Mouse (Mus musculus): Measurements from ENCODE around the gene Smyd3. TPM values are rescaled to one million over a fixed set of nuclear protein-coding genes. Genes with fewer than 3 reads are reported as not detected.

The Smyd3 gene
- total RNA-seq, 4 experiments from 2014 or later = 31.8 to 34.0 (median 33.4) TPM

DNA sequence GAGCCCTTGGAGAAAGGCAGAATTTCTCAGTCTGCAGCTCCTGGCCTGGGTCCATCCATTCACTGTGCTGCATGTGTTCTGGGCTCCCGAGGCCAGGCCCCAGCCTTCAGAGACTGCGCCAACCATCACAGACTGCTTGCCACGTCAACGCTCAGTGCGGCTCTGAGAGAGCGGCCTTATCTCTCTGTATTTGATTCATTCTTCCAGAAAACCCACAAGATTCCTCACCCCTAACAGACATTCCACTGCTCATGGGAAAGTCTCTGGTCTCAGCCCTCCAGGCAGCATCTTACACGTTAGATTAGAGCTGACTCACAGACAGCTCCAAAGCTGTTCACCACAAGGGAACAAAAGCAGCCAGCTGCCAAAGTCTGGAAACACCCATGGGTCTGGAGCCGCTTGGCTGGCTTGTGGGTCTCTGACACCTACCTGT, 475.9 kb downstream of the Smyd3 start:
- peak in 1 of 2 experiments; percentile 29 for DNase-seq (ENCODE audit: low spot score in 2 of 2)

DNA sequence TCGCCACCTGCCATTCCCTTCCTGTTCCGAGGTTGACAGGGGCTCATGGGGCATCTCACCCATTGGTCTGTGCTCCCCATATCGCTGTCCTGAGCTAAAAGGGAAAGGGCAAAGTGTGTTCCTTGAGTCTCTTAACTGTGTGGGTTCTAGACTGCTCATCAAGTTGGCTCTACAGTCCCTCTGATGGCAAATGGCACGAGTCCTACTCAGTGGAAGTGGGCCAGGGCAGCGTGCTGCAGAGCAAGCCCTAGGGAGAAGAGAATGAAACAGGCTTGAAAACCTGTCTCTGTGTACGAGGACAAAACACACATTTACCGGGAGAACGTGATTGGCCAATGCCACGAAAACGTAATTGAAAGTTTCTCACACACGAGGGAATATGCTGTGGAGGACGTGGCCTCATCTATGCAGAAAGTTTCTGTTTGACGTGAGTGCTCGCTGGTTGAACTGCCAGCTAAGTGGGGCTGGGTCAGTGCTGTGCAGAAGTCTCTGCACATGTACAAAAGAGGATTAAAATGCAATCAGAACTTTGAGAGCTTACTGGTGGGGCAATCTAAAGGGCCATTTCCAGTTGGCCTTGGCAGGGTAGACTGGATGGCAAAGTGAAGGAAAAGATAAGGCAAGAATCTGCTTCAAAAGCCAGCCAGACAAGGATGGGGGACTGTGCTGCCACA, 476.5 kb downstream of the Smyd3 start:
- no peak for DNase-seq (ENCODE audit: low spot score in 2 of 2)

DNA sequence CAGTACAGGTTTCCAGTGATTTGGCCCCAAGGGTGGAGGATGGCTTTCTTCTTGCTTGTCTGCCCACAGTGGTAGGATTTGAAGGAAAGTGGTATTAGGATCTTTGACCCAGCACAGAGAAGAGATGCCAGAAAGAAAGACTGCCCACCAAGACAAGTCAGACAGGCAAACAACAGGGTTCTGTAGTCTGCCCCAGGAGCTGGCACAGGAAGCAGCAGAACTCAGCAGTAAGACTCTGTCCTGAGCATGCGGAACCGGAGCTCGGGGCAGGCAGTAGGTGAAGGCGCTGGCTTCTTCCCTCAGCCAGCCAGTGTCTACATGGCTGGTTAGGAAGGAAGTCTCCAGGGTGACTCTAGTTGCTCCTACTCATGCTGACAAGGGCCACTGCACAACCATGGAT, 479.0 kb downstream of the Smyd3 start:
- no peak for DNase-seq (ENCODE audit: low spot score in 2 of 2)

DNA sequence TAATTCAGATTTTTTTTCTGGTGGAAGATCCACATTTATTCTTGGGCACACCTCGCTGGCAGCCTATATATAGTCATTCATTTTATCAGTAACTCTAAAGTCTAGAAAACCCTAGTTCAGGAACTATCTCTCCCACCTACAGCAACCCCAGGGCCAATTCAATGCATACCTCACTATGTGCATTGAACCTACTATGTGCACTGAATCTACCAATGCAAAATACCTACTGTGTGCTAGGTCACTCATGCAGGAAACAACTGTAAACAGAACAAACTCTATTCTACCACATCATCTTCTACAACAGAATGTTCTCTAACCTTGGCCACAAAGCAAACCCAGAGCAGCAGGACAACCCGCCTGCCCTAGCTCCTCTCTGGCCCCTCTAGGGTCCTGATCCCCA, 484.9 kb downstream of the Smyd3 start:
- no peak for DNase-seq (ENCODE audit: low spot score in 2 of 2)

DNA sequence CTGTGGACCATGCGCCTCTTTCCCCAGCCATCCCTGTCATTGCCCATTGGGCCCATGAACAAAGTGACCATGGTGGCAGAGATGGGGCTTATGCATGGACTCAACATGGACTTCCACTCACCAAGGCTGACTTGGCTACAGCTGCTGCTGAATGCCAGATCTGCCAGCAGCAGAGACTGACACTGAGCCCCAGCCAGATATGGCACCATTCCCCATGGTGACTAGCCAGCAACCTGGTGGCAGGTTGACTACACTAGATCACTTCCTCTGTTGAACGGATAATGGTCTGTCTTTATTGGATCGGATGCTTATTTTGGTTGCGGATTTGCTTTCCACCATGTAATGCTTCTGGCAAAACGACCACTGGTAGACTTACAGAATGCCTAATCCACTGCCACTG, 486.3 kb downstream of the Smyd3 start:
- no peak for DNase-seq (ENCODE audit: low spot score in 2 of 2)

DNA sequence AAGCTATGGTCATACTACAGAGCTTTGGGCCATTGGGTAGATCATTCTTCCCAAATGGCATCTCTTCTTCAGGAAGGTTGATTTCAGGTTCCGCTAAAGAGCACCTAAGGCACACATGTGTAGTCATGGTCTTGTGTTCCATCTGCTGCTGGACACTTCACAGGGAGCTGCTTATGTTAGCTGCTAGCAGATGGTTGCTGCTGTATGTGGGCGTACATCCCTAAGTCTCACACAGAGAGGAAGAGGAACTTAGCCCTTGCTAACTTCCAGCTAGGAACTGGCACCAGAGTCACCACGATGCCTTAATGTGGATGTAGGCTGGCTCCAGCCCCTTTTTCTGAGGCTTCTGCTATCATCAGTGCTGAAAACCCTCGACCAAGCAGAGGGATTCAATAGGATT, 491.2 kb downstream of the Smyd3 start:
- peak in 1 of 2 experiments; percentile 69 for DNase-seq (ENCODE audit: low spot score in 2 of 2)

DNA sequence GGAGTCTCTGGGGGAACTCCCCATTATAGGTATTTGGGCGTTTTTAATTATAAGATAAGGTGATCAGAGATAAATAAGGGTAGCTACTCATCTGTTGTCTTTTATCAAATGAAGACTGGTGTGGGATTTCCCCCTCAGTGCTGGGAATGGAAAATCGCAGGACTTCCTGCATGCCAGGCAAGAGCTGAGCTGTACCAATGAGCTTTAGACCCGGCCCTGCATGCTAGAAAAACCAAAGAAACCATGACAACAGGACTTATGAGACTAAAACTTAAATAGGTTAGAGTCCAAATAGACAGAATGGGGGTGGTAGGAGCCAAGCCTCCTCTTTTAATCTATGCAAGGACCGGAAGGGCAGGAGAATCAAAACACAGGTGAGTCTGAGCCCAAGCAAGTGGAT, 492.7 kb downstream of the Smyd3 start:
- DNase-seq (ENCODE audit: low spot score in 2 of 2) = no peak

DNA sequence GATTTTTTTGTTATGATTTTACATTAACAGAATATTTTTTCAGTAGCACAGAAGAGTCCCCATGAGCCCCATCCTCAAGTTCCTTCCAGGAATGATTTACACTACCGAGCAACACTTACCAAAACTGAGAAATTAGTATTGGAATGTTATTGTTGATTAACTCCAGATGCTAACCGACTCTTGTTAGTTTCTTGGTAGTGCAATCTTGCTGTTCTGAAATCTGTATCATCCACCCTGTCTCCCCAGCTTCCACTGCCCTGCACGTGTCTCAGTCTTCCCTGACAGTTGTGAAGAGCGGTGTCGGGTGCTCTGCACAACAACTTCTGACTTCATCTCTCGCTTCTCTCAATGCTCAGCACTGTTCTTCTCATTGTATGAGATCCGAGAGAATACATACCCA, 494.4 kb downstream of the Smyd3 start:
- no peak for DNase-seq (ENCODE audit: low spot score in 2 of 2)

DNA sequence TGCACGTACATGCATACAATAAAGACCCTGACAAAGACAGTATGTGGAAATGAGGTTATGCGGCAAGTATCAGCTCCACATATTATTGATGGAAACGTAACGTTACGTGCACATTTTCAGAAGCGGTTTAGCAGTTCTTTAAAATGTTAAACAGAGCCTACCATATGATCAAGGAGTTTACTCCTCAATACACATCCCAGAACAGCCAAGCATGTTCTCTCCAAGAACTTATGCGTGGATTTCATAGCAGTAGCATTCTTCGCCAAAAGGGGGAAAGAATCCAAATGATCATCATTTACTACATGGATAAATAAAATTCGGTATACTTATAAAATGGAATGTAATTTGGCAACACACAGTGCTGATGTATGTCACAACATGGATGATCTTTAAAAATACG, 500.4 kb downstream of the Smyd3 start:
- DNase-seq (ENCODE audit: low spot score in 2 of 2) = no peak

DNA sequence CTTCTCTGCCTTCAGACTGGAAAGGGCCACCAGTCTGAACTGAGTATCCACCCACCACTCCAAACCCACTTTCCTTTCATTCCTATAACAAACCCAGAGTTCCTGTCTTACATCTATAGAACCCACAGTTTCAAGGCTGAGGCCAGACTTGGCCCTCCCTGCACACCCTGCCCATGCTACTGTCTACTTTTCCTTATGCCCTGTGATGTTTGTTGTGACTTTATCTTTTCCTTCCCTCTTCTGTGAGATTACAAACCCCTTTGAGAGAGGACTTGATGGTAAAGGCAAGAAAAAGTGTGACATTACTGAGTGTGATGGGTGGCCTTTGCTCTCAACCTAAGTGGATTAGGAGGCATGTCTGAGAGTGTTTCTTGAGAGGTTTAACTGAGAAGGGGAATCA, 504.8 kb downstream of the Smyd3 start:
- DNase-seq (ENCODE audit: low spot score in 2 of 2) = no peak

DNA sequence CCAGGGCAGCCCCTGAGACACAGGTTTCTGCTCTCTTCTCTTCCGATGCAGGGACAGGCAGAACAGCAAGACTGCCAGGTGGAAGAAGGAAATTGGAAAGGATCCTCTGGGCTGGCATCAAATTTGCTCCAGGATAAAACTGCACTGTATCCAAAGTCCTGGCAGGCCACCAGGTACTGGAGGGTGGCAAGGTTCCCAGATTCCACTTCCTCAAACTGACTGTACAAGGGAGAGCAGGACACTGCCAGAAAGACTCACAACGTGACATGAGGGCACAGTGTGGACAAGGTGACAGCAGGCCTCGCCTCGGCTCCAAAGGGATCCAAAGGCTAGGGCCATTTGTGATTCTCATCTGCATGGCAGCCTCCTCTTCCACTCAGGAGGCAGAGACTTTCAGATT, 505.6 kb downstream of the Smyd3 start:
- peak; percentile 18 to 42 for DNase-seq (ENCODE audit: low spot score in 2 of 2)

DNA sequence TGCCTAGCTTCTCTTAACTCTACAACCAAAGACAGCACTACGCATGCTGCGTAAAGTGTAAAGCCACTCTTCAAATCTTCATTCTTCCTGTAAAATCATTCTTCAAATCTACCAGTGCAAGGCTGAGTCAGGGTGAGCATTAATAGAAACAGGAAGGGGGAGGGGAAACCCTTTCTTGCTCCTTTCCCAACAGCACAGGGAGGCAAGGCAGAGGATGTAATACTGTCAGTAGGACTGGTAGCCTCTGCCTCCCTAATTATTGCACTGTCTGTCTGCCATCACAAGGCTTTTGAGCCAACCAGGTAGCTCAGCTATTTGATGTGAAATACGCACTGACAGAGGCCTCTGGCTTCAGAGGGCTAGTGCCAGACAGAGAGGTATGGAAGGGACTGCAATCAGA, 507.1 kb downstream of the Smyd3 start:
- no peak for DNase-seq (ENCODE audit: low spot score in 2 of 2)

DNA sequence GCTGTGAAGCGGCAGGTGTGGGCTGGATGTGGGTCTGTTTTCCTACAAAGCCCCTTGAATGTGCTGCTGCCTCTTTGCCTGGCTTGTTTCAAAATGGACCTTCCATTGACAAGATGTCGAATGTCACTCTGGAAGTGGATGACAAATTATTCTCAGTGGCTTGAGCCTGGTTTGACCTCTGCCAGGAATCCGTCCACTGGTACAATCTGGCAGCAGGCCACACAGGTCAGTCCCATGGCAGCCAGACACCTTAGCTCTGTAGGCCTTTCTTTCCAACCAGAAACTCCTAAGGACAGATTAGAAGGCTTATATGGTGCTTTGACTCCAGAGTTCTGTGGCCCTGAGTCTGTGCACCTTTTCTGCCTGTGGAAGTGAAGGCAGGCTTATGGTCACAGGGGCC, 507.9 kb downstream of the Smyd3 start:
- no peak for DNase-seq (ENCODE audit: low spot score in 2 of 2)

DNA sequence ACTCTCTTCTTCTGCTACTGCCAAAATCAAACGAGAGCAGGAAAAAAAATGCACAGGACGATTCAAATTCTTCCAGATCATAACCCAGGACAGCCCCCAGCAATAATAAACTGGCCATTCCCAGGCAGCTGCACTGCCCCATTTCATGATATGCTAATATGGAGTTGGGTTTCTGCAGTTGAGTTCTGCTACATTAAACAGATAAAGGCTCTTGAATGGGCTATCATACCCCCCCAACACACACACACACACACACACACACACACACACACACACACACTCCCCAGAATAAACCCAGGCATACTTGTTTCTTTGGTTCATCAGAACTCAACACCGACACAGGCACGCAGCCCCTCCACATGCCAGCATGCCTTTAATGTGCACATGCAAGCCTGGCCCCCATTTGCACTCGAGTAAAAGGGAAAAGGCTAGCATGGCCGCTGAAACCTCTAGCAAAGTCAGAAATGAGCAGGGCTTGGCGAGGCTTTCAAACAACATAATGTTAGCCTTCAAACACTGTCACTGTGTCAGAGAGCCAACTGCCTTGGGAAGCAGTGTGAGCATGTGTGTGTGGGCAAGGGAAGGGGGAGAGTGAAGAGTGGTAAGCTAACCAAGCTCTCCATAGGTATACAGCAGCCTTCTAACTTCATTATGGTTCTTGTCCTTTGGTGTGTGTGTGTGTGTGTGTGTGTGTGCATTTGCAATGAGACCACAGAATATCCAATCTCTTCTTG, 513.5 kb downstream of the Smyd3 start:
- DNase-seq (ENCODE audit: low spot score in 2 of 2) = no peak

DNA sequence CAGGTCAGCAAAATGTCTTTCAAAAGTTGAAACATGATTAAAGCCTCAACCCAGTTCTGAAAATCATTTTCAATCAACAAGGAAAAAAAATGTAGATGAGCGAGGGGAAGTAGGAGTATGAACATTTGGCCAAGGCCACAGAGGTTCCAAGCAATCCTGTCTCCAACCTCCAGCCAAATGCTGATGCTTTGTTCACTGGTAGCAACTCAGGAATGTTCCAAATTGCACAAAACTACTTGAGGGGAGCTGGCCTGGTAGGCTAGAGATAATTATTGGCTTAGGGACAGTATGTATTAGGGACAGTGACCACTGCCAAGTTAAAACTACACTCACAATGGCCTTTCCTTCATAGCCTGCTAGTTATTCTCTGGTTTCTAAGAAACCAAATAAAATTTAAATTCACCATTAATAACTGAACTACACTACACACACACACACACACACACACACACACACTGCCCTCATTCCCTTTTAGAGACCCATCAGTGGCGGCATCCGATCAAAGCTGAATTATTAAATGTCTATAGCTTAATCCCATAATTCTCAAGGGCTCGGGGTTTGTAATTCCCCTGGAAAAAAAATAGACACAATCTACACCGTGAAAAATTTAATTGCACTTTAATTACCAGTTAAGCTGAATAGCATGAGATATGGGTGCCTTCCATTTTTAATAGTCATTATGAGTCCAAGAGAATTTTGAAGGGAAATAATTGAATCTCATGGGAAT, 514.3 kb downstream of the Smyd3 start:
- DNase-seq (ENCODE audit: low spot score in 2 of 2) = no peak

DNA sequence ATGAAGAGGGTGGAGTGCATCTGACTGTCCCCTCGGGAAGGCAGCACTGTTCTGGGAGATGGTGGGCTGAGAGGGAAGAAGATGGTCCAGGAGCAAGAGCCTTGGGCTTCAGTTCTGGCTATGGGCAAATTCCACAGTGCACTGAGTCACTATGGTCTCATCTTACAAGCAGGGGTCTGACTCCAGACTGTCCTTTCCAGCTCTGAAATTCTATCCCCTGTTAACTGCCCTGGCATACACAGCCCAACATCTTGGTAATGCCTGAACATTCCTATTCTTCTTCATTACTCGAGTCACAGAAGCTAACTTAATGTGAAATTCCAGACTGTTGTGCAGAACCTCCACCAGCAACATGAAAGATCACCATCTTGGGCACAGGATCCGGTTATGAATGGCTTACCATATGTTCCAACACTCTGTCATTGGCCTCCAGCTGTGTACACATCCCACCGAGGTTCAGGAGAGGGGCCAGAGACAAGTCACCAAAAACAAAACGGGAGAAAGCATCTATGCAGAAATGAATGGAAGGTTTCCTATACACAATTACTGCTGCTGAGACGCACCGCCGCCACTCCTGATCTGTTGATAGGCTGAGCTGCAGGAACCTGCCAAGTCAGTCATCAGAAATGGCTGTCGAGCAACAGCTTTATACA, 517.8 kb downstream of the Smyd3 start:
- DNase-seq (ENCODE audit: low spot score in 2 of 2) = no peak

DNA sequence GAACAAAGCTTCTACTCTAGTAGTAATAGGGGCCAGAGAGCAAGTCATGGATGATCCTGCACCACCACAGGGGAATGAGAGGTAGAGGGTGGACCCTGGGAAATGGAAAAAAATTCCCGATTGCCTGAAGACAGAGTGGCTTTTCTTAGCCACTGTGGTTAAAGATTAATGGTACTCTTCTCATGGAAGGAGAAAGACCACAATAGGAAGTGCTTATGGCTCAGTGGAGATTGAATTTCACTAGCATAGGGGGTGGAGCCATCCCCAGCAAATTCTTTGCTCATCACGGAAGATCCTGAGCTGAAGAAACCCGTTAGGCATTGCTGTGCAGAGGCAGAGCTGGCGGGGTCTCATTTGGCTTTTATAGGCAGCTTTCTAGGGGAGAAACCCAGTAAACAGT, 520.0 kb downstream of the Smyd3 start:
- no peak for DNase-seq (ENCODE audit: low spot score in 2 of 2)

DNA sequence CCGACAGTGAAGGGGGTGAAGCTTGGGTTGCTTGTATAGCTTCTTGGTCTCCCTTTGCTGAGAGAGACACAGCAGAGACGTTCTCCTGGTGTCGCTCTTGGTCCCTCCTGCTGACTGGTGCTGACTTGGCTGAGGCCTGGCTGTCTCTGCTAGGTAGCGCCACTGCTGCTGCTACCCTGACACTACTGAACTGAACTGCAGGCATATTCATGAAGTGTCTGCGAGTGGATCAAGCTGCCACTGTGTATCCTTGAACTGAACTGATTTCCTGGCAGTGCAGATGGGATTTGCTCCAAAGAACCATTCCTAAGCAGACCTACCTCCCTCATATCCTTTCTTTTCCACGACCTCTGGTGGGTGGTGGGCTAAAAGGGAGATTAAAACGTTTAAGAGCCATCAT, 523.6 kb downstream of the Smyd3 start:
- DNase-seq (ENCODE audit: low spot score in 2 of 2) = no peak

DNA sequence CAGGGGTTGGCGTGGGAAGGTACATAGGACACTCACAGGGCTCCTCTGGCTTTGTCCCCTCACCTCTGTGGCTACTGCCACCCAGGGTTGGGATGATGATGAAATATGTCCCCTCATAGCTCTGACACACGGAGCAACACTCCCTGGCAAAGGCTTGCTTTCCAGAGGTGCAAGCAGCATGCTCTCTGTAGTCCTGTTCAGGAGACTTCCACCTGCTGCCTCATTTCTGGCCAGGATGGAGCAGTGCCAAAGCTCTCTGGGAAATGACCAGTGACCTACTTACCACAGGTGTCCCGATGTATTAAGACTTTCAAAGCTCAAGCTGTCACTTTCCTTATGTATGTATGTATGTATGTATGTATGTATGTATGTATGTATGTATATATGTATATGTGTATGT, 525.3 kb downstream of the Smyd3 start:
- DNase-seq (ENCODE audit: low spot score in 2 of 2) = no peak

DNA sequence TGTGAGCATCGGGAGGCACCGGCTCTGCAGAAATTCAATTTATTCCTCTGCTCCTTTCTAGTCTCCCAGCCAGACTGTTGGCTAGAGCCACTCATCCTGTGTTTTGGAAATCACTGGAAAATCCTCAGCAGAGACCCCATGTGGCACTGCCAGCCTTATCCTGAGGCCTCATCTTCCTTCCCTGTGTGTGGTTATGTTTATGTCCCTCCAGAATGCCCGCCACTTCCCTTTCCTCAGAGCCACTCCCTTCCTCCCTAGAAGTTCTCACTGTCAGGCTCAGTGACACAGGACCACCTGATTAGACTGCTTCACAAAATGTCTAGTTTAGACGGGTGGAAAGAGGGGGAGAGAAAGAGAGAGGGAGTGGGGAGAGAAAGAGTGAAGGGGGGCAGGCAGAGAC, 526.4 kb downstream of the Smyd3 start:
- DNase-seq (ENCODE audit: low spot score in 2 of 2) = no peak

DNA sequence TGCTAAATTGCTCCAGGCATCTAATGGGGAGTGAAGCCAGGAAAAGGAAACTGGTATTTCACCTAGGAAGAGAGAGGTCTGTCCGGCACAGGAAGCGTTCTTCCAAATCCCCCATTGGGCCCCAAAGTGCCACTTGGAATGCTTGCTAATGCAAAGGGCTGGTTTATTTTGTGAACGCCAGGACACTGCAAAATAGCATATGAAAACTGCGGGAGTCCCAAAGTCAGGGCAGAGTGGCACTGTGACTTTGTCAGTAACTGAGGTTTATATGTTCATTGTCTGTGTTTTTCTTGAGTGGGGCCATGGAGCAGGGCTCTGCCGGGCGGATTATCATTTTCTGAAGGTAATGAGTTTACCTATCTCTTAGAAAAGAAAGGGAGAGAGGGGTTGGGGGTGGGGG, 526.8 kb downstream of the Smyd3 start:
- no peak for DNase-seq (ENCODE audit: low spot score in 2 of 2)

DNA sequence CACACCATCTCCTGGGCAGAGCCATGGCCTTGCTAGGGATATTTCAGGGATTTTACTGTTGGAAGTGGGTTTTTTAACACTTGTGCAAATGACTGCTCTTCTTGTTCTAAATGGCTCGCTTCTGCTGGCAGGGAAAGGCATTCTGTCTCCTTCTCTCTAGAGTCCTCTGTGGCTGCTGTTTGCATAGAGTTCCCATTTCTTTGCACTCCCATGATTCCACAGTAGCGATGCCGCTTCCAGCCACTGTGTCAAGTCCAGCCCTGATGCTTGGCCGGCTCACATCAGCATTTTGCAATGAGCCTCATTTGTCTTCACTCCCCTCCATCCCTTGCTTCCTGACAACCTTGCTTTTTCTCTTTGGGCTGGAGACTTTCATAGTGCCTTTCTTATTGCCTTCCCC, 528.4 kb downstream of the Smyd3 start:
- DNase-seq (ENCODE audit: low spot score in 2 of 2) = no peak

All from left cerebral cortex, adult 8-10 months (tissue).